Mouse (Mus musculus): ENCODE measurements around the gene Pik3c2g. TPM values are rescaled to one million over a fixed set of nuclear protein-coding genes. Genes with fewer than 3 reads are reported as not detected.

Pik3c2g gene
- total RNA-seq, 2 experiments from 2014 or later = 3.3 to 4.8 TPM

DNA sequence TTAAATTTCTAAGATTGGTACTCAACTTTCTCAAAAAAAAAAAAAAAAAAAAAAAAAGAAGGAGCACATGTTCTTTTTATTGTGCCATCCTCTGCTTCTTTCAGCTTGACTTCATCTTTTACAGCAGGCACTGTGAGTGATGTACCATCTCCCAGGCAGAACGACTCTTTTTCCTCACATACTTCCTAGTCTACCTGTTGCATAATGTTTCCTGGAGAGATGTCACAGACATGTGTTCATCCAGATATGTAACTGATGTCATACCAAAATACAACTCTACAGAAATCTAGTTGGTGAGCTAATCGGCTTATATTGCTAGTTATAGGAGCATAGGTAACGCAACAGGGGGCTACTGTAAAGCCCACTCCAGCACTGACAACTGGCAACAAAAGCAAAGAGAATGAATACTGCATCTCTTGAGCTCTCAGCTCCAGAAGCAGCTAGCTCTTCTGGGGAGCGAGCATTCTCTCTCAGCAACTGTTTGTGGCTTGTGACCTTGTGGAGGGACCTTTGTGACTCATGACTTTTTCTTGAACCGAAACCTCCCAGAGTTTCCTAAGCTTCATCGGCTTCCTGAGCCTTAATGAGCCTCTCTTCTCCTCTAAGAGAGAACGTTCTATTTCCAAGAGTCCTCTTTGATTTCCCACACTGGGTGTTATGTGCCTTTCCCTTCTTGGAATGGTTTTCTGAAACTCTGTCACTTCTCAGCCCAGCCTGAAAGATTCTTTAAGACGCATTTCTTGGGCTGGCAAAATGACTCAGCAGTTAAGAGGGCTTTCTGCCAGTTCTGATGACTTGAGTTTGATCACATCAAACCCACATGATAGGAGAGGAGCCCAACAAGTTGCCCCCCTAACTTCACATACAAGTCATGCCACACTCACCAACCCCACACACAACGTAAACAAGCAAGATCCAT lies 148.9 kb downstream of the Pik3c2g start:
- no peak for DNase-seq

DNA sequence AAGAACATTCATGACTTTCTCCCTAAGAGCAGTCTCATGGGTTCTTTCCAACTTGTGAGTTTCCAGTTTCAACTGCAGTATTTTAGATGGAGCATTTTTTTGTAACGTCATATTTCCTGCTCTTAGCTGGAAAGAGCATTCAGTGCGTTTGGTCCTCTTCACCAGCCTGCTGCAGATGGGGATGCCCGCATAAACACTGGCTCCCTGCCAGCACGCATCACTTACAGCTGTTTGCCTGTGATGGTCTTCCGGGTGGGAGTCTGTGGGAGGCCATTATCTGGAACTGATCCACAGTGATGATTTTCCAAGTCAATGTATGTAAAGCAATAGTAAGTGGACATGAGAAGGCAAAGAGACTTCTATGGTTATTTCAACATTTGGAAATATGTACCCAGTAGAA lies 151.3 kb downstream of the Pik3c2g start:
- DNase-seq = no peak

DNA sequence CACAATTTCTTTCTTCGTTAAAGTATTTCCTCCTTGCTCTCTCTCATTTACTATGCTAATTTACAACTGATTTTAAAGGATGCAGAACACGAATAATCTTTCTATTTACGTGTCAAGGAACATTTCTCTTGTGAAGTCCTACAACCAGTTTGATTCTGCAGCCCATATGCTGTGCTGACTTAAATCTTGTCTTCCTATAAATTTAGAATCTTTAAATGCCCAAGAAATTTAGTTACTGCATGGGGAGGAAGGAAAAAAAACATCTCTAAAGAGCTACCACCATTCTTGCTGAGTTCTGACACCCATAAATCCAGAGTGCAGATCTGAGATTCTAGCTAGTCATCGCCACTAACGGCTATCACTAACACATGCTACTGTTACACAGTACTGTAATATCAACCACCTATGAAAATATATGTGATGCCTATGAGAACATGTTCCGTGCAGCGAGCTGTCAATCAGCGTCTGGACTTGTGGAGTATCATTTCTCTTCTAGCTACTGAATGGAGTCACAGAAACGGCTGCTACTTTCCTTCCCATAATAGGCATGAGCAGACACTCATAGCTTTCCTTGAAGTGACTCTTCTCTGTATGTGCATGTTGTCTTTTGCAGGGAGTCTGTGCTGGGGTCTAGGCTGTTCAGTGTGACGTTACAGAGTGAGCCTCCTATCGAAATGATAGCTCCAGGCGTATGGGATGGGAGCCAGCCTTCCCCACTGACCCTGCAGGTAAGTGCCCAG lies 155.8 kb downstream of the Pik3c2g start:
- DNase-seq = no peak

DNA sequence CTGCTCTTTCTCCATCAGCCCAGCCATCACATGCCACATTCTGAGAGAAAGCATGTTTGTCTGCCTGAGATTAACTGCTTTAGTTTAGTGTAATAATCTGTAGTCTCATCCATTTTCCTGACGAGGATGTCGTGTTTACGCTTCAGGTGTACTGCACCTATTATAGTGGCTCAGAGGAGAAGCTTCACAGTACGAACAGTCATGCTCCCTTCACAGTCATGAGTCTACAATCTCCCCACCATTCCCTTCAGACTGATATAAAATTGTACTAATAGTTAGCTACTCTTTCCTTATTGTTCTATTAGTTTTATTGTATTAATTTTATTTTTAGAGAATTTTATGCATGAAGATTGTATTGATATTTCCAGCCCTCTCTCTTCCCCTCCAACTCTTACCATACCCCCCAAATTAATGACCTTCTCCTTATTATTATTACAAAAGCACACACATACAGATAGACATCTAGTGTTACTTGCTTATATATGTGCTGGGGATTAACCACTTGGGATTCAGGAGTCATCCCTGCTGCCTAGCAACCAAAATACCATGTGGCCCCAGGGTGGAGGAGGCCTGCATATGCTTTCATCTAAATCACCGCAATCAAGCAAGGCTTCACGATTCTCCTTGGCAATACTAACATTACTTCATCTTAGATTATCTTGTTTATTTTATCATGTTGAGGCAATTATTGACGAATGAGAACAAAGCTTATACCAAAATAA lies 159.9 kb downstream of the Pik3c2g start:
- no peak for DNase-seq

DNA sequence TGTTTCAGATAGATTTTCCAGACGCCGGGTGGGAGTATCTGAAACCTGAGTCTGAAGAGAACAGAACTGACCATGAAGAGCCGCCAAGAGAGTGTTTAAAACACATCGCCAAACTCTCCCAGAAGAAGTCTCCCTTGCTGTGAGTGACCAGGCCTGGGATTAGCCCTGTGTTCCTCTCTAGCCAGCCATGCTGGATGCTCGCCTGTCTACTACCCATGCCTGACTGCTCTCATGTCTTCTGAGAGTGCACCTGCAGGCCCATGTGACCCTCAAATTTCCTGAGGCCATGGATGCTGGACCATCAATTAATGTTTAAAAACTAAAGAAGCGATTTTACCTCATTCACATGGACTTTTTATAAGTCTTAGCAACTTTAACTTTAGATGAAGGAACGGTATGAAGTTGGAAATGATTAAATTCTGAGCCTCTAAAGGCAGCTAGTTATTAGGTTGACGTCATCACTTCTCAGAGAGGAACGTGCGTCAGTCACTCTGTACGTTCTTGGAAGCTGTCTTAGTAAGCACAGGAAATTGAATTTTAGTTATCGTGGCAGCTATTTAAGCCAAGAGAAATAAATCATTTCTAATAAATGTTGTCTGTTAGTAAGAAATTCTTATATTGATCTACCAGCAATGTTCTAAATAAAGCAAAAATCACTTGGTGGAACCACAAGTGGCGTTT lies 161.2 kb downstream of the Pik3c2g start:
- no peak for DNase-seq

DNA sequence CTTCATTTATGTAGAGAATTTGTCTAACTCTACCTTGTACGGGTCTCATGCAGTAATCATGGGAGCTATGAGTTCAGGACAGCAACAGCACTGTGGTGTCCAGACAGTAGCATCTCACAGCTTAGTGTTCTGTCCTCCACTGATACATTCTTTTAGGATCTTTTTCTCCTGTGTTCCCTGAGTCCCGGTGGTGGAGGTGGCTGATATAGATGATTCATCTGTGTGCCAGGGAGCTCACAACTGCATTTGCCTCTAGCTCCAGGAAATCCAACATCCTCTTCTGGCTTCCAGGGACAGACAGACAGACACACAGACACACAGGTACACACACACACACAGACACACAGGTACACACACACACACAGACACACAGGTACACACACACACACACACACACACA lies 163.6 kb downstream of the Pik3c2g start:
- DNase-seq = no peak

DNA sequence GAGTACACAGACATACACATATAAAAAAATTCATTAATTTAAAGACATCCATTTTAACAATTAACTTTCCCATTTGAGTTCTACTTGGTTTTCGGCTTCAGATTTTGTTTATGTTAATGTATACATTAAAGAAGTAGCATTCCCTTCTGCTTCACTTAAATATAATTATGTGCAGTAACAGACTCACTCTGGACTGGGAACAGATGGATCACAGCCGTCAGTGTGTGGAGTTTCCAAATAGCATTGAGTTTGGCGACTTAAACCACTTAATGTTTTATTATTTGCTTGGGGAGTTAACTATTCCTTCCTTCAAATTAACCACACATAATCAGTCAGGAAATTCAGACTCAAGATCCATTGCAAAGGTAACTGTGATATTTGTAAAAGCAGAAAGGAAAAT lies 164.0 kb downstream of the Pik3c2g start:
- DNase-seq = no peak

DNA sequence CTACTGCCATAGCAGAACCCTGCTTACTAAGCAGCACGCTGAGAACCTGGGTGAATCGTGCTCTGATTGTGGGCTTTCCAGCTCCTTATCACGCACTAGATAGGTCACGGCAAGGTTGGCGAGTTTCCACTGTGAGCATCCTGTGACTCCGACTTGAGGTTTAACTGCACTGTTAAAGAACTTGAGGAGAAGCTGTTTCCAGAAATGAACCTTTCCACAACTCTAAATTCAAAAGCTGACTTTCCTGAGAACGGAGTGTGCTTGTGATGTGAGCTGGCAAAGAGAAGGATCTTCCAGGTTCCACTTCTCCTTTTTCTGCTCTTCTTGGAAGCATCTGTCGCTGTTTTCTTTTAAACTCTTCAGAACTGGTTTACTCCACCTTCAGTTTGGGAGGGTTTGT lies 170.9 kb downstream of the Pik3c2g start:
- no peak for DNase-seq

DNA sequence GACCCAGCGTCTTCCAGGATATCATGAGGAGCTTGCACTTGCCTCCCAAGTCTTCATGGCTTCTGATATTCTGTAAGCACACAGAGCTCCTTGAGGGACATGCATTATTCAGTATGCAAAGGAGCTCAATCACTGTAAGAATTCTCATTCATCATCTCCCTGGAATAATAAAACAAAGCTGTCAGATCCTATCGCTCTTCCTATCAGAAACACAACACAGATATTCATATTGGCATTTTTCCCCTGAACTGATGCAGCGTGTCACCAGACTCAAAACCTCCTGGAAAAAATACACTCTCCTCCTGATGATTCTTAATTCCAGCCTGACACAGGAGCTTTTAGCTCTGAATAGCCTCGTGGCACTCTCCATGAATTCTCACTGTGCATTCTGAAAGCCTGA lies 174.0 kb downstream of the Pik3c2g start:
- no peak for DNase-seq

DNA sequence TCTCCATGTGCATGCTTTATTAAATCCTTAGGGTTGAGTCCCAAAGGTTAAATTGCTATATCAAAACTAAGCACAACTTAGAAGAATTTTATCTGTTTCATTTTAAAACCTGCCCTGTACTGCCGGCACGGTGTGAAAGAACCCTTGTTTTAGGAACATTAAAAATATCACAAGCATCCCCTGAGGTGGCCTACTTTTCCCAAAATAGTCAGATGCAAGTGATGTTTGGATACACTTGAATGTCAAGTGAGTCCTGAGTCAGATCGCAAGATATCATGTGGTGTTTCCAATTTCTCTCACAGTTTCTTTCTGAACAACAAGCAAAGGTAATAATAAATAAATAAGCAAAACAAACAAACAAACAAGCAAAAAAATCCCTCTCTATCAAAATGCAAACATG lies 177.4 kb downstream of the Pik3c2g start:
- no peak for DNase-seq

DNA sequence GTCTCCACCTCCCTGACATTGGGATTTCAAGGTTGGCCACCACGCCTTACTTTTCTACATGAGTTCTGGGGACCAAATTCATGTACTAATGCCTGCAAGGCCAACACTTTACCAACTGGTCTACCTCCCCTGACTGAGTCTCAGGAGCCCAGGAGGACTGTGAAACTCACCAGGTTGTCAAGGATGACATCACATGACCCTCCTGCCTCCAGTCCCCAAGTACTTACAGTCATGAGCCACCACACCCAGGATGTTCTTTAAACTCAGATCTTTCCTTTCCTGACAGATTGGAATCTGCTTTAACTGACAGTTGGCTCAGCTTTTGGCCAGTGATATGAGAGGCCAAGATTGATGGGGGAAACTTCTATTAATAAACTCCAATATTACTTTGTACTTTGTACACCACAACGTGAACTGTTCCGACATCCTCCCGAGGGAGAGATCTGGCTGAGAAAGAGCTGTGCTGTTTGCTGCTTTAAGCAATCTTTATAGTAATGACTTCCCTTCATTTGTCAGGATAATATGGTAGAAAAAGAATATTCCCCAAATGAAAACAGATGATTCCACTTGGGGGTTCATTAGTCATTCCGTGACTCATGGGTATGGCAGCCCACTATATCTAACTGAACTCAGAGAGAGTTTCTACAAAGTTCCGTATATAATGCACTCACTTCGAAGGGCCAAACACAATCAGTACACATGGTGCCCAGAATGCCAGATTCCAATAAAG lies 182.9 kb downstream of the Pik3c2g start:
- peak; percentile 23 for DNase-seq

DNA sequence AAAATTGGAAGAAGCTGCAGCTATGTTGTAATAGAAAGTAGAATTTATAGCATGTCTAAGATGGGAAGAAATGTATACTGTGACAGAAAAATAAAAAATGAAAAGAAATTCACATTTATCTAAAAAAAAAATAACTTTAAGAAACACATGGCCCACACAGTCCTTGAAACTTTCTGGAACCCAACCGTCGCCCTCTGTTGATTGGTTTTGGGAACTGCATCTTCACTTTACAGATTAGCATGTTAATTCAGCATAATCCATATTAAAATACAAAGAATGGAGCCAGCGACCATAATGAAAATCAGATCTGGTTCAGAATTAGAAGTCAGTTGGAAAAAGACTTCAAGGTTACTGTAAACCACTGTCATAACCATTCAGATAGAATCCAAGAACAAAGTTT lies 183.5 kb downstream of the Pik3c2g start:
- DNase-seq = no peak

DNA sequence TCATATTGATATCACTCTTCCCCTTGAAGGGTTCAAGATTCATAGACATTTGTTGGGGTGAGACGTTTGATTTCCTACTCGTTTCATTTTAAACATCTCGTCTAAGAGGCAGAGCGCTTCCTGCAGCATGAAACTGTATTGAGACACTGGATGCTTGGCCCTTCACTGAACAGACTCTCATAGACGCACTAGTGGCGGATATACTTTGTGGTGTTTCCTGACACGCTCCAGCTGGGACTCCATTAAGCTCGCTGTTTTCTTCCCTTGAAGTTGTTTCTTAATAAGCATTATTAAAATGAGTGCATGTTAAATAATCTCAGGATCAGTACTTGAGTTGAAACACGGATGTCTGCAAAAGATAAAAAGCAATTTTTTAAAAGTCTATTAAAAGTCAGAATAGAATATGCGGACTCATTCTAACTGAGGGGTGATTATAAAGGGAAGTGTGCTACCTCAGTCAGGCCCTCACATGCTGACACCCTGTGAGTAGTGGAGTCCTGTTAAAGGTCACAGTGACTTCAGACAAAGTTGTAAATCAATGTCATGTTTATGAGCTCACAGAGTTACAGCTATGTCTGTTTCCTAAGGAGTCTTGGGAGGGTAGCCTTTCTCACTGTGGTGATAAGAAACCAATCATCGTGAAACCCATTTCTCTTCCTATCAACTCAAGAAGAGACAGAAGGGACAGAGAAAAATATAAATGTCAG lies 190.7 kb downstream of the Pik3c2g start:
- no peak for DNase-seq

DNA sequence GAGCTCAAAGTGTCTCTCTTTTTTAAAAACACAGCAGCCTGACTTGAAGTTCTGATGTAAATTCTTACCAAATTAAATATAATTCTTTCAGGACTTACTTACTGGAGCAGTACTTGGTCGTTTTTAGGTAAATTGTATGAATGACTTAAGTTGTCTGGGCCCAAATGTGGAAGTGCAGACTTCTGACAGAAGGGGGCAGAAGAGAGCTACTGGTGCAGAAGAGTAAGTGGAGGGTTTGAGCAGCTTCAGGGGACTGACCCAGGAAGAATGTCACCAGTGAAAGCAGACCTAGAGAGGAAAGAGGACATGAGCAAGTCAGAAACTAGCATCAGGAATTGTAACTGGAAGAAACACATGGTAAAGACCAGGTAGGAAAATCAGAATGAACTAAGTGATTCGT lies 193.0 kb downstream of the Pik3c2g start:
- peak; percentile 17 for DNase-seq

DNA sequence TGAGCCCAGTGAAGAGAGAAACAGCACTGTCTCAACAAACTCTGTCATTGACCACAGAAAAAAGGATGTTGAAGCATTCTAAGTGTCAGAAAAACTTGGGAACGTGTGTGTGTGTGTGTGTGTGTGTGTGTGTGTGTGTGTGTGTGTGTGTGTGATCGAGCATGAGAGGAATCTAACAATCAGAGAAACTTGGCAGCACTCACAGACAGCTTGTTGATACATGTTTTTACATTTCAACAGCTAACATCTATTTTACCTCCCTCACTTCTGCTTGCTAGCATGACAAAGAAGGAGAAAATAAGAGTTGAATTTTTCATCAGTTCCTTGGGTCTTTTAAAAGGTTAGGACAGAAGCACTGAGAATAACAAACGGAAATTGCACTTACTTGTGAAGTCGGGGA lies 202.5 kb downstream of the Pik3c2g start:
- DNase-seq = no peak

DNA sequence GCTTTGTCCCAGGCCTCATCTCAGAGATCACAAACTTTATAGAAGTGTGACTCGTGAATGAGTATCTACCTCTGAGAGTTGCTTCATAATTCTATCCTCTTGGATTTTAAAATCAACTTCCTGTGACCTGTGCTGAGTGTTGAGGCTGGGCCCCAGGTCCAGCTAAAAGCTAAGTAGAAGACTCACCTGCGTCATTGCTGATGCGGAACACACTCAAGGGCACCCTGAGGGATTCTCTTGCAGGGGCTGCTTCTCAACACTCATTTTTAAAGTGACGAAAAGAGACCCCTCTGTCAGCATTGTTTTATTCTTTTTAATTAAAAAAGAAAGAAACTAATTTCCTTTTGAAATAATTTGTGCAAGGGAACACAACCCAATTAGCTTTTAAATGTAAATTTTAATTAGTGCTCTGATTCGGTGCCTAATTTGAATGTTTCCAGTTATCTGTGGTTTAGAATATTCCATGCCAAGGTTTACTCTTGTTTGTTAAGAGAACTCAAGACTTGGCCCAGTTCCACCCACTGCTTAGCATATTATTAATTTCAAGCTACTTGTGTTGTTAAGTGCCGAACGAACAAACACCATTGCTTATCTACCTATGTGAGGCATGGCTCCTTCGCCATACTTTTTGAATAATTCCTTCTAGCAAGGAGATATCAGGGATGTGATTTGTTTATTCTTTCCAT lies 212.7 kb downstream of the Pik3c2g start:
- no peak for DNase-seq

DNA sequence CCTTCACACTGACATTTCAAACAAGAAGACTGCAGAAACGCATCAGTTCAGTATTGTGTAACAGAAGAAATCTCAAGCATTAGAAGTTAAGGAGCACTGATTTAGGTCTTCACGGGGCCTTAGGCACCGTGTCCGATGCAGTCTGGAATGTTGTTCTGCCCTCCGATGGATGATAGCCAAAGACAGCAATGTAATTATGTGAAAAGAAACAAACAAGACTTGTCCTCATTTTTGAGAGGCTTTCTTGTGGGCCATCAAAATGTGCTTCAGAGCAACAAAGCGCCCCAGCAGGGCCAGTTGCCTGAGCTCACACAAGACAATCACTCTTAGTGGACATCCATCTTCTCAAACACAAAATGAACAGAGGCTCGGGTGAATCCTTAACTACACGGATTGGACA lies 234.9 kb downstream of the Pik3c2g start:
- no peak for DNase-seq

DNA sequence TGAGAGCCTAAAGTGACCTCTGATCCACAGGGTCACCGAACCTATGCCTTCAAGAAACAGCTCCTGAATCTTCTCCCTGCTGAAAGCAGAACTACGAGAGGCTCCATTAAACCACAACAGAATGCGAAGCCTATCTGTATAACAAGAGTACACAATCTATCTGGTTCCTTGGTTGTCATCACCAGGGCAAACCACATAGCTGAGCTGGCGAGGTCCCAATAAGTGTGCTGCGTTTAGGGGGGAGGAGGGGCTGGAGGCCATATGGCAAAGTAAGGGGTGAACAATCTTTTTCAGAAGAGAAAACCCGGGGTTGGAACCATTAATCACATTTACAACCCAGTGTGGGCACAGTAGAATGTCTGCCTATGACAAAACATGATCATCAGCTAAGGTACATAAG lies 251.2 kb downstream of the Pik3c2g start:
- DNase-seq = no peak

DNA sequence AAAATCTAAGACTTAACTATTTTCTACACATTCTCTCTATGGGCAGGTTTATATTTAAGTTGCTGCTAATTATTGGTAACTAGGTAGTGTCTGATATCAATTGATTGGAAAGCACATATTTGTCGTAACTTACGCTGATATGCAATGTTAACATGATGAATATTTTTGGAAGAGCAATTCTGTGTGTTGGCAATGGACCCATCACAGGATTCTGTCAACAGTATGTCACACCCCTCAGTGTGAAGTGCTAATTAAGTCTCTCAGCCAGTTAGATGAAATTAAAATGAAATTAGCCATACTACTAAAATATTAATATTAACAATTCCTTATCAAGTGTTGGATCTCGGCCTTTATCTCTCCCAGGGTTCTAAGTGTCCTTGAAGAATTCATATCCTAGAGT lies 251.7 kb downstream of the Pik3c2g start:
- DNase-seq = no peak

DNA sequence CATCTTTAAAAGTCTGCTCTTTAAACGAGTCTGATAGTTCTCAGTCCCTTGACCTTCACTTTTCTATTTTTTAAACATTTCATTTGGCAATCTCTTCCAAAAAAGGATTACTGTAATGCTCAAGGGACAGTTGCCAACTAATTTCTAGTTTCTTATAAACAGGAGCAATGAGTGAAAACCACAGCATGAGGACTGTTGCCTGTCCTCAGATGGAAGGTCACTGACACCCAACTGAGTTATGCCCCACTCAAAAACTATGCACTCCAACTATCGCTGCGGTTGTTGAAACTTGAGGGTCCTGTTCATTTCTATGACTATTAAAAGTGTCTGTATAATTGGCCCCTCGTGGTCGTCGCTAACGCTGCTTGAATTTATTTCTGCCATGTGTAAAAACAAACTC lies 252.9 kb downstream of the Pik3c2g start:
- DNase-seq = peak; percentile 6

Data from adrenal gland, postnatal 10 days (tissue).